Comparison of ENCODE assay signal across 9 mouse cellular contexts in the genomic region with DNA sequence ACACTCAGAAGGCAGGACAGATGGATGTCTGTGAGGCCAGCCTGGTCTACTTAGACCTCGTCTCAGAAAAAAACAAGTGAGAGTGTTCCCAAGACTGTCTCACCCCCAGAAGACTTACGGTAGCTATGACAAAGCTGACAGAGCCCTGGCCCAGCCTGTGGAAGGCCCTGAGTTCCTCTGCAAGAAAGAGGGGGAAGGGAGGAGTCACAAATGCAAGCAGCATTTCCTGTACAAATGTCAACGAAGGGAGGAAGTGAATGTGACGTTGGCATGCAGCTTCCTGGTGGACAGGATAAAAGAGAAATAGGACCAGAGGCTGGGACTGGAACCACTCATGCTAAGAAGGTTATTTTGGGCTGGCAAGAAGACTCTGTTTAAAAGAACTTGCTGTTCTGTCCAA. TPM values are rescaled to one million over a fixed set of nuclear protein-coding genes. Genes with fewer than 3 reads are reported as not detected.
DNase-seq lines count a peak whose midpoint lies in the region; ATAC-seq and TF ChIP-seq lines count a peak whose summit lies in the region.
"Had no signal": no experiment of that assay in that cellular context is flagged by ENCODE, and none has a peak within 500 bp of the region (broad histone marks: within the 10 kb centered on the region; RNA-seq: fewer than 3 reads in every experiment).

No protein-coding gene starts in this region.

- no peak overlapping the region for H3K27ac ChIP-seq in heart, embryonic 12.5 days (ENCODE audit: poor library complexity, severe bottlenecking)
- peak overlapping the region; percentile 66 for H3K27ac ChIP-seq in lung, postnatal 0 days (ENCODE audit: low read length)
- no peak overlapping the region for H3K27ac ChIP-seq in forebrain, embryonic 14.5 days (ENCODE audit: low read depth, low read length)
- no peak overlapping the region for H3K27ac ChIP-seq in midbrain, embryonic 10.5 days (replicated peaks)
- no peak overlapping the region for H3K27ac ChIP-seq in hindbrain, embryonic 13.5 days

- H3K36me3 ChIP-seq in heart, embryonic 12.5 days, result no peaks in the 10 kb centered on the region
- H3K36me3 ChIP-seq in lung, postnatal 0 days (ENCODE audit: insufficient read depth, low read length), result no peaks in the 10 kb centered on the region
- no peaks in the 10 kb centered on the region for H3K36me3 ChIP-seq in forebrain, embryonic 14.5 days (ENCODE audit: control insufficient read depth, insufficient read depth, low read length)
- no peaks in the 10 kb centered on the region for H3K36me3 ChIP-seq in midbrain, embryonic 10.5 days
- no peaks in the 10 kb centered on the region for H3K36me3 ChIP-seq in hindbrain, embryonic 13.5 days

- H3K9me3 ChIP-seq in heart, embryonic 12.5 days (replicated peaks), result no peaks in the 10 kb centered on the region
- no peaks in the 10 kb centered on the region for H3K9me3 ChIP-seq in lung, postnatal 0 days (ENCODE audit: low read length)
- H3K9me3 ChIP-seq in forebrain, embryonic 14.5 days (replicated peaks; ENCODE audit: control insufficient read depth, low read length), result no peaks in the 10 kb centered on the region
- no peaks in the 10 kb centered on the region for H3K9me3 ChIP-seq in midbrain, embryonic 10.5 days (replicated peaks)
- H3K9me3 ChIP-seq in hindbrain, embryonic 13.5 days, result no peaks in the 10 kb centered on the region

- peak; percentile 86 for TF ChIP-seq EP300 in lung, postnatal 0 days (IDR thresholded peaks at IDR 0.05)

- no peak overlapping the region for H3K4me3 ChIP-seq in heart, embryonic 12.5 days
- H3K4me3 ChIP-seq in lung, postnatal 0 days (ENCODE audit: low read depth, low read length), result no peak overlapping the region
- H3K4me3 ChIP-seq in forebrain, embryonic 14.5 days (ENCODE audit: low read depth, low read length), result no peak overlapping the region
- H3K4me3 ChIP-seq in midbrain, embryonic 10.5 days, result no peak overlapping the region
- no peak overlapping the region for H3K4me3 ChIP-seq in hindbrain, embryonic 13.5 days
- H3K4me3 ChIP-seq: erythroblast, embryonic 14.5 days had no signal

- 43% methylated on average over 4 of the region's 4 CpGs for WGBS in heart, embryonic 12.5 days
- 21% methylated on average over 4 of the region's 4 CpGs for WGBS in lung, postnatal 0 days
- WGBS in forebrain, embryonic 14.5 days, result 84% methylated on average over 4 of the region's 4 CpGs
- WGBS in midbrain, embryonic 10.5 days, result 79% methylated on average over 4 of the region's 4 CpGs
- 79% methylated on average over 4 of the region's 4 CpGs for WGBS in hindbrain, embryonic 13.5 days

- ATAC-seq in heart, embryonic 12.5 days (ENCODE audit: insufficient number of reproducible peaks, low FRiP score), result no peak
- peak; percentile 12 for ATAC-seq in lung, postnatal 0 days
- no peak for ATAC-seq in forebrain, embryonic 14.5 days
- ATAC-seq in hindbrain, embryonic 13.5 days (ENCODE audit: low FRiP score), result no peak

- TF ChIP-seq CTCF in lung, postnatal 0 days (IDR thresholded peaks at IDR 0.05), result no peak

- H3K4me2 ChIP-seq in heart, embryonic 12.5 days, result no peak overlapping the region
- no peak overlapping the region for H3K4me2 ChIP-seq in lung, postnatal 0 days (replicated peaks; ENCODE audit: low read depth, low read length)
- no peak overlapping the region for H3K4me2 ChIP-seq in forebrain, embryonic 14.5 days (ENCODE audit: low read length)
- no peak overlapping the region for H3K4me2 ChIP-seq in hindbrain, embryonic 13.5 days

- no peaks in the 10 kb centered on the region for H3K27me3 ChIP-seq in heart, embryonic 12.5 days (replicated peaks)
- H3K27me3 ChIP-seq in lung, postnatal 0 days (replicated peaks; ENCODE audit: insufficient read depth, low read length), result no peaks in the 10 kb centered on the region
- no peaks in the 10 kb centered on the region for H3K27me3 ChIP-seq in forebrain, embryonic 14.5 days (replicated peaks; ENCODE audit: control insufficient read depth, insufficient read depth, low read length)
- no peaks in the 10 kb centered on the region for H3K27me3 ChIP-seq in midbrain, embryonic 10.5 days (ENCODE audit: low read depth, poor library complexity, severe bottlenecking)
- H3K27me3 ChIP-seq in hindbrain, embryonic 13.5 days, result no peaks in the 10 kb centered on the region

- peak; percentile 61 for DNase-seq in heart, adult 8-10 months (ENCODE audit: low spot score)
- DNase-seq in kidney, adult 18-20 months, result peak; percentile 16
- DNase-seq in lung, postnatal 0 days (ENCODE audit: low spot score), result peak; percentile 89
- peak; percentile 60 to 63 for DNase-seq in thymus, postnatal 10 days (ENCODE audit: low spot score in 2 of 2)
- no peak for DNase-seq in forebrain, embryonic 14.5 days (ENCODE audit: low spot score)
- DNase-seq in midbrain, embryonic 10.5 days (ENCODE audit: low spot score), result no peak

- peaks cover 30% of the 10 kb centered on the region for H3K4me1 ChIP-seq in heart, embryonic 12.5 days (replicated peaks)
- peaks cover 2% of the 10 kb centered on the region; the same call in 1 of the 2 replicates for H3K4me1 ChIP-seq in lung, postnatal 0 days (ENCODE audit: insufficient read depth, low read depth, low read length)
- H3K4me1 ChIP-seq in forebrain, embryonic 14.5 days (ENCODE audit: control insufficient read depth, insufficient read depth, low read length), result peaks cover 6% of the 10 kb centered on the region; the same call in 1 of the 2 replicates
- H3K4me1 ChIP-seq in midbrain, embryonic 10.5 days, result peaks cover 27% of the 10 kb centered on the region
- peaks cover 21% of the 10 kb centered on the region for H3K4me1 ChIP-seq in hindbrain, embryonic 13.5 days (replicated peaks)

- H3K9ac ChIP-seq in heart, embryonic 12.5 days, result no peak overlapping the region
- H3K9ac ChIP-seq in lung, postnatal 0 days (replicated peaks; ENCODE audit: low read depth), result no peak overlapping the region
- H3K9ac ChIP-seq in forebrain, embryonic 14.5 days (ENCODE audit: low read length), result no peak overlapping the region
- no peak overlapping the region for H3K9ac ChIP-seq in hindbrain, embryonic 13.5 days

RNA-seq across cellular contexts. Expression of a gene that starts 31.6 kb away (rescaled TPM):
- 10 to 100 TPM; 24.8 to 34.8 (median 28.6) TPM for total RNA-seq in heart, adult 8-10 months (2022)
- polyA plus RNA-seq in heart, embryonic 12.5 days (2016; fragmentation: Nextera tagmentation; extraction: Ambion mirVana), result 16.0 and 18.8 TPM in 2 replicates
- polyA plus RNA-seq in lung, postnatal 0 days (2015; fragmentation: Nextera tagmentation; extraction: Ambion mirVana), result 13.7 and 16.2 TPM in 2 replicates
- 15.7 and 17.6 TPM in 2 replicates for polyA plus RNA-seq in forebrain, embryonic 14.5 days (2014; fragmentation: Nextera tagmentation; extraction: Ambion mirVana)
- 13.0 and 14.4 TPM in 2 replicates for polyA plus RNA-seq in midbrain, embryonic 10.5 days (2016; fragmentation: Nextera tagmentation; extraction: Ambion mirVana)
- 13.5 and 14.1 TPM in 2 replicates for polyA plus RNA-seq in hindbrain, embryonic 13.5 days (2015; fragmentation: Nextera tagmentation; extraction: Ambion mirVana)

RNA-seq across cellular contexts. Expression of a gene that starts 59.1 kb away (rescaled TPM):
- total RNA-seq in heart, adult 8-10 months (2022), result under 1 TPM; 0.25 to 1.00 (median 0.56) TPM
- polyA plus RNA-seq in heart, embryonic 12.5 days (2016; fragmentation: Nextera tagmentation; extraction: Ambion mirVana), result 0.64 and 1.0 TPM in 2 replicates
- polyA plus RNA-seq in lung, postnatal 0 days (2015; fragmentation: Nextera tagmentation; extraction: Ambion mirVana), result 0.74 and 0.75 TPM in 2 replicates
- 1.1 and 1.3 TPM in 2 replicates for polyA plus RNA-seq in forebrain, embryonic 14.5 days (2014; fragmentation: Nextera tagmentation; extraction: Ambion mirVana)
- 1.1 and 2.2 TPM in 2 replicates for polyA plus RNA-seq in midbrain, embryonic 10.5 days (2016; fragmentation: Nextera tagmentation; extraction: Ambion mirVana)
- 2.2 and 3.6 TPM in 2 replicates for polyA plus RNA-seq in hindbrain, embryonic 13.5 days (2015; fragmentation: Nextera tagmentation; extraction: Ambion mirVana)
- polyA plus RNA-seq: erythroblast, embryonic 14.5 days had no signal

Comparison
In these comparisons a context has a peak if more than half of its experiments do, and no peak if none do; other contexts are left out.
1. DNase-seq: peak in heart, adult 8-10 months (single experiment), kidney, adult 18-20 months (single experiment), lung, postnatal 0 days (single experiment) and thymus, postnatal 10 days (2 of 2); none in forebrain, embryonic 14.5 days (single experiment) and midbrain, embryonic 10.5 days (single experiment).